Mouse (Mus musculus) hindbrain, postnatal 0 days (tissue): Measurements from ENCODE around the gene Tssk6. TPM values are rescaled to one million over a fixed set of nuclear protein-coding genes. Genes with fewer than 3 reads are reported as not detected.

Experiments
- ATAC-seq: fragments of 200-750 bp; cut with Nextera tagmentation; 2 replicates; pipeline ENCODE4 v1.8.0; 2017; ENCODE audit warnings: mild to moderate bottlenecking, moderate TSS enrichment, moderate library complexity
- DNase-seq: peaks from one replicate; pipeline ENCODE4 v3.0.0-alpha.2; 2015; ENCODE audit warnings: low spot score
- H3K27ac ChIP-seq: fragments of 300-500 bp; sonication (generic); 2 replicates; pipeline ENCODE4 v1.5.1; 2014; ENCODE audit warnings: mild to moderate bottlenecking
- H3K27me3 ChIP-seq: fragments of 300-500 bp; sonication (generic); 2 replicates; pipeline ENCODE4 v1.6.1; 2014; ENCODE audit warnings: low read length, mixed read lengths; ENCODE audit not compliant: insufficient read depth
- H3K36me3 ChIP-seq: fragments of 300-500 bp; sonication (generic); 2 replicates; pipeline ENCODE4 v1.6.1; 2014; ENCODE audit warnings: low read length, mixed read lengths; ENCODE audit not compliant: insufficient read depth
- H3K4me1 ChIP-seq: fragments of 300-500 bp; sonication (generic); 2 replicates; pipeline ENCODE4 v1.6.1; 2014; ENCODE audit warnings: antibody characterized with exemption, low read length, mixed read lengths; ENCODE audit not compliant: insufficient read depth
- H3K4me2 ChIP-seq: fragments of 300-500 bp; sonication (generic); 2 replicates; pipeline ENCODE4 v1.6.1; 2014; ENCODE audit warnings: low read depth, mild to moderate bottlenecking, low read length, moderate library complexity, mixed read lengths
- H3K4me3 ChIP-seq: fragments of 300-500 bp; sonication (generic); 2 replicates; pipeline ENCODE4 v1.5.1; 2014; ENCODE audit warnings: low read length
- H3K9ac ChIP-seq: fragments of 300-500 bp; sonication (generic); replicated peaks from 2 replicates; pipeline ENCODE4 v1.6.1; 2014; ENCODE audit warnings: mild to moderate bottlenecking, low read length, moderate library complexity, mixed read lengths
- H3K9me3 ChIP-seq: fragments of 300-500 bp; sonication (generic); 2 replicates; pipeline ENCODE4 v1.6.1; 2016; ENCODE audit warnings: low read length, mixed read lengths
- CTCF ChIP-seq: IDR thresholded peaks from 2 replicates; pipeline ENCODE4 v1.5.1; 2016; ENCODE audit warnings: antibody characterized with exemption, control low read depth, low read depth
- WGBS: fragments of 180-500 bp; shearing (Covaris S2); extraction: QIAGEN DNeasy Blood & Tissue Kit; methylation state at CpG from one replicate; pipeline ENCODE4 v1.1.7; 2014; 5-methylcytosine and 5-hydroxymethylcytosine counted together
- polyA plus RNA-seq: library from polyadenylated mRNA; unstranded; fragments of >200 nt; fragmentation: Nextera tagmentation; extraction: Ambion mirVana; gene quantifications from 2 replicates; pipeline ENCODE4 v1.2.1, GENCODE M21; 2015
- total RNA-seq: library from RNA; depleted of rRNA; stranded (reverse); fragments of >200 nt; gene quantifications from 2 replicates; pipeline ENCODE4 v1.2.3, GENCODE M21; 2014

Tssk6 gene
- total and polyA plus RNA-seq, 2 experiments from 2014 or later, result 1.8 to 4.3 TPM

DNA sequence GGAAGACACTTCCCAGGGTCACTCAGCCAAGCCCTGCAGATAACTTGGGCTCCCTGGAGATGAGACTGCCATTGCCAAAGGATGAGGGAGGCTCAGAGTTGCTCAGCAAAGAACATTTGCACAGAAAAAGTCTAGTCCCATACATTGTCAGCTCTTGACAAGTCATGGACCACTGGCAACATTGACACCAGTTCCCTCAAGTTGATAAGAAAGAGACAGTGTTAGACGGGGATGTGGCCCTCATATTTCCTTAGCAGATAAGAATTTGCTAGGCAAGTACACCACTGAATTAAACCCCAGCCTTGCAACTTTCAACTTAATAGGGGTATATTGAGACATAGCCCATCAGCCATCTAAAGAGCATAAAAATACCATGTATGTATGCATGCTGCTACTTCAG lies 22.0 kb downstream of the Tssk6 start:
- ATAC-seq (no peak), DNase-seq (no peak)
- Histone ChIP-seq H3K4me1 (no peaks in the 10 kb centered on the region), H3K9ac (no peak overlapping the region), H3K36me3 (no peaks in the 10 kb centered on the region), H3K27ac (no peak overlapping the region), H3K27me3 (no peaks in the 10 kb centered on the region), H3K4me2 (no peak overlapping the region), H3K9me3 (no peaks in the 10 kb centered on the region), H3K4me3 (no peak overlapping the region)
- no peak for TF ChIP-seq CTCF
- 83% methylated on average over 1 of the region's 1 CpGs for WGBS

- H3K4me3 ChIP-seq, result no peak overlapping the region
- no peaks in the 10 kb centered on the region for H3K27me3 ChIP-seq
- no peaks in the 10 kb centered on the region for H3K36me3 ChIP-seq
- no peaks in the 10 kb centered on the region for H3K4me1 ChIP-seq
- no peak for DNase-seq
- H3K4me2 ChIP-seq, result no peak overlapping the region
- H3K9ac ChIP-seq, result no peak overlapping the region
- H3K27ac ChIP-seq, result no peak overlapping the region
- no peaks in the 10 kb centered on the region for H3K9me3 ChIP-seq
- ATAC-seq, result no peak
- no peak for TF ChIP-seq CTCF
Observed at GRCm38 (mm10) chr8:69926901-69927300, 24.9 kb downstream of the Tssk6 start.

DNA sequence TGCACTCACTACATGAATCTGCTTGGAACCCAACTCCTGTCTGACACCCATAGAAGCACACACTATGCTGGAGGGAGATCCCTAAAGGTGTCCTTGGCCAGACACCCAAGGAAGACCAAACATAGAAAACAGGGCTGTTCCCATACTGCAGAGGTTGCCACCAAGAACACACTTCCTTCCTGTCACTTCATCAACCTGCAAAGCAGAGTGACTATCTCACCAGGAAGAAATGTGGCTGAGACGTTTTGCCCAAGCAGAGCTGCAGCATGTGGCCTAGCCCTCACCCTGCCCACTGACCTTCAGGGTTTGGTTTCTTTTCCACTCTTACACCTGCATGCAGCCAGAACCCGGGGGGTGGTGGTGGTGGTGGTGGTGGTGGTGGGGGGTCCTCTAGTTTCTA lies 31.8 kb downstream of the Tssk6 start:
- no peak overlapping the region for H3K4me3 ChIP-seq
- DNase-seq (no peak), ATAC-seq (no peak)
- no peaks in the 10 kb centered on the region for H3K9me3 ChIP-seq
- H3K36me3 ChIP-seq, result no peaks in the 10 kb centered on the region; the same call in 1 of the 2 replicates
- no peak overlapping the region for H3K9ac ChIP-seq
- H3K27ac ChIP-seq, result no peak overlapping the region
- H3K27me3 ChIP-seq, result no peaks in the 10 kb centered on the region
- no peak for TF ChIP-seq CTCF
- no peak overlapping the region for H3K4me2 ChIP-seq
- H3K4me1 ChIP-seq, result no peaks in the 10 kb centered on the region
- 82% methylated on average over 2 of the region's 2 CpGs for WGBS

DNA sequence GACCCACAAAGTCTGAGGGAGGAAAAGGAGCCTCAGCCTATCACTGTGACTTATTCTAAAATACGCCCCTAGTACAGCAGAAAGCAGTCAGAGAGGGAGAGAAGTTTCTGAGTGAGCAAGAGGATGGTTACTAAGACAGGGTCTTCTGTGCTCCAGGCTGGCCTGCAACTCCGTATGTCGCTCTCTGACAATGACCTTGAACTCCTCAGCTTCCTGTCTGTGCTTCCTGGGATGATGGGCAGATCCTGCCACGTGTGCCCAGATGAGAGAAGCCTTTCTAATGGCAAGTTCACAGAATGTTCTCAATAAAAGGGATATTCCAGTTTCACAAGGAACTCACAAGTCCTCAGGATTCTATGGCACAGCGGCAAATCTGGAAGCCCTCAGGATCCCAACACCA lies 32.6 kb downstream of the Tssk6 start:
- H3K4me3 ChIP-seq, result no peak overlapping the region
- 85% methylated on average over 5 of the region's 5 CpGs for WGBS
- TF ChIP-seq CTCF, result no peak
- H3K27ac ChIP-seq, result no peak overlapping the region
- no peak for DNase-seq
- H3K9me3 ChIP-seq, result no peaks in the 10 kb centered on the region
- H3K9ac ChIP-seq, result no peak overlapping the region
- no peaks in the 10 kb centered on the region; the same call in 1 of the 2 replicates for H3K36me3 ChIP-seq
- no peaks in the 10 kb centered on the region for H3K4me1 ChIP-seq
- H3K4me2 ChIP-seq, result no peak overlapping the region
- no peaks in the 10 kb centered on the region for H3K27me3 ChIP-seq
- no peak for ATAC-seq

DNA sequence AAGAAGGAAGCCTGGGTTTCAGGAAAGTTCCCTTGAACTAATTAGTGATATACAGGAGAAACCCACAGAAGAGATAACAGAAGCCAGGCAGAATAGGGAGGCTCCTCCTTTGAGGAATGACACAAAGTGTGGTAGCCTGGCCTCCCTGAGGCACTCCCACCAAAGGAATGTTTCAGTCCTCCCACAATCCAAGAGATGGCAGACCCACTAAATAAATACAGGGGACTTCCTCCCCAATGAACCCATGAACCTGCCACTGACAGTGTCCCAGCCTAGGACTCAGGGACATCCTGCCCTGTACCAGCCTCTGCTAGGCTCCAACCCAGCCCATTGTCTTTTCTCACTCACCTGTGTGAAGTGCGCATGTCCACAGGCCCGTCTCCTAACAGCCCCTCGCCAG lies 33.4 kb downstream of the Tssk6 start:
- Histone ChIP-seq H3K4me3 (no peak overlapping the region), H3K27ac (no peak overlapping the region), H3K36me3 (no peaks in the 10 kb centered on the region; the same call in 1 of the 2 replicates), H3K9me3 (no peaks in the 10 kb centered on the region), H3K27me3 (no peaks in the 10 kb centered on the region), H3K4me1 (no peaks in the 10 kb centered on the region), H3K9ac (no peak overlapping the region), H3K4me2 (no peak overlapping the region)
- ATAC-seq (no peak), DNase-seq (no peak)
- WGBS, result 95% methylated on average over 3 of the region's 3 CpGs
- no peak for TF ChIP-seq CTCF

DNA sequence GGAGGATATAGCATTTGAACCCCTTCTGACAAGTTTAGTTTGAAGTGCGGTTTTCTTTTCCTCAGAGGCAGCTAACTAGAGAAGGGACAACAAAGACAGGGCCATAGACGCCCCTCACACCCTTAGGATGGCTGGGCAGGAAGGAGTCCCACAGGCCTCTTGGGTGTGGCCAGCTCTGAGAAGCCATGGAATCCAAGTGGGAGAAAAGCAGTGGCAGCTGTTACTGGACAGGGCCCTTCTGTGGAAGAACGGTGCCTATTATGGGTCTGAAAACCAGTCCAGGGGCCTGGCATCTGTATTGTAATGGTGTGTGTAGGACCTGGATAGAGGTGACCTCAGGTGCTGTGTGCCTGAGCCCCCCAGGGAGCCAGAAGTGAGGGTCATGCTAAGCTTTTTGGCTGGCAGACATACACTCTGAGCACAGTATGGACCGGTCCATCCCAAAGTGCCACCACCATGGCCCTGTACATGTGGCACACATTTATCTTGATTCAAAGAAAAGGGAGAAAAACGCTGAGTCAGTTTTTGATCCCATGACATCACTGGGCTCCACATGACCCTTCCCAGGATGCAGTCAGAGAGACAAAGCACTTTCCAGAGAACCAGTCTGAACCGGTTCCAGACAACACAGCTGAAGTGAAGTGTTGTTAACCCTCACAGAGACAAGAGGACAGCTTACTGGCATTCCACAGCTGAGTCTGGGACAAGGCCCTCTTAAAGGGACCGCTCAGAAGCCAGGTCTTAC lies 34.2 kb downstream of the Tssk6 start:
- Histone ChIP-seq H3K4me2 (no peak overlapping the region), H3K27me3 (no peaks in the 10 kb centered on the region), H3K4me3 (no peak overlapping the region), H3K9me3 (no peaks in the 10 kb centered on the region), H3K9ac (no peak overlapping the region), H3K36me3 (no peaks in the 10 kb centered on the region; the same call in 1 of the 2 replicates), H3K27ac (peak overlapping the region; percentile 38; the same call in 1 of the 2 replicates), H3K4me1 (no peaks in the 10 kb centered on the region)
- 56% methylated on average over 7 of the region's 7 CpGs for WGBS
- DNase-seq (peak; percentile 71), ATAC-seq (peak; percentile 94)
- TF ChIP-seq CTCF, result no peak

DNA sequence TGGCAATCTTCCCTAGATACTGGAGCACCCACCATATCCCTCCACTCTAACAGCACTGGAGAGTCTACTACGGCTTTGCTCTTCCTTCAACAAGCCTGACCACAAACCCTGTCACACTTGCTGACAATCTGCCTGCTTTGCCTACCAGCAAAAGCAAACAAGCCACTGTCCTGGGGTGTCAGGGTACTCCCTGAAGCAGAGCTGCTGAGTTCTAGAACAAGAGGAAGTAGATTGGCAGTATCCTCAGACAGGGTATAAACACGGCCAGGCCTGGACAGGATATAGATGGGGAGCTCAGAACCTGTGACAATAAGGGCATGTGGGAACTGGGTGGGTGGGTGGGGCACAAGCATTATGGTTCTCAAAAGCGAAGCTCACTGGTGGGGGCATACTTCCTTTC lies 35.5 kb downstream of the Tssk6 start:
- no peak for TF ChIP-seq CTCF
- no peak overlapping the region for H3K9ac ChIP-seq
- no peaks in the 10 kb centered on the region for H3K27me3 ChIP-seq
- ATAC-seq (no peak), DNase-seq (no peak)
- H3K27ac ChIP-seq, result no peak overlapping the region
- H3K4me3 ChIP-seq, result no peak overlapping the region
- WGBS, result 90% methylated on average over 3 of the region's 3 CpGs
- H3K4me1 ChIP-seq, result no peaks in the 10 kb centered on the region
- no peaks in the 10 kb centered on the region; the same call in 1 of the 2 replicates for H3K36me3 ChIP-seq
- no peak overlapping the region for H3K4me2 ChIP-seq
- no peaks in the 10 kb centered on the region for H3K9me3 ChIP-seq
